Mouse (Mus musculus) bone marrow, adult 2 months (tissue): Measurements from ENCODE around the gene Gpr63.

Experiments used
- CTCF ChIP-seq: fragments of 200-500 bp; IDR thresholded peaks from 2 replicates; pipeline ENCODE4 v1.5.1; 2011; ENCODE audit warnings: low read length, control low read depth; ENCODE audit not compliant: control insufficient read depth, insufficient read depth
- POLR2A ChIP-seq: fragments of 200-500 bp; IDR thresholded peaks from 2 replicates; pipeline ENCODE4 v1.6.1; 2011; ENCODE audit warnings: low read depth, mild to moderate bottlenecking, control low read depth, low read length, borderline replicate concordance; ENCODE audit not compliant: control insufficient read depth

- TF ChIP-seq CTCF (no peak), POLR2A (no peak)
These were observed 1.0 kb downstream of the Gpr63 start for GRCm38 (mm10) chr4:24967251-24967650.
